In genomic region chr6:142964531-142965385, GRCm38 (mm10) we compare ENCODE assay signal across 8 mouse cellular contexts. TPM values are rescaled to one million over a fixed set of nuclear protein-coding genes. Genes with fewer than 3 reads are reported as not detected.
DNase-seq lines count a peak whose midpoint lies in the region; ATAC-seq lines count a peak whose summit lies in the region.

No protein-coding gene starts in this region.

- H3K4me1 ChIP-seq in intestine, embryonic 14.5 days (replicated peaks; ENCODE audit: control insufficient read depth, insufficient read depth, low read length), result peaks cover 16% of the 10 kb centered on the region

- peak overlapping the region; percentile 56 for H3K9ac ChIP-seq in intestine, embryonic 14.5 days (ENCODE audit: low read length)

- H3K4me2 ChIP-seq in intestine, embryonic 14.5 days (ENCODE audit: low read length), result peak overlapping the region; percentile 69

- under 1% methylated on average over 39 of the region's 39 CpGs for WGBS in intestine, embryonic 14.5 days
- under 1% methylated on average over 32 of the region's 39 CpGs for WGBS in macrophage (ENCODE audit: missing documents)

- no peaks in the 10 kb centered on the region for H3K36me3 ChIP-seq in intestine, embryonic 14.5 days (ENCODE audit: control insufficient read depth, insufficient read depth, low read length)
- no peaks in the 10 kb centered on the region for H3K36me3 ChIP-seq in macrophage (ENCODE audit: inconsistent target)

- H3K9me3 ChIP-seq in intestine, embryonic 14.5 days (ENCODE audit: control insufficient read depth, low read length), result no peaks in the 10 kb centered on the region

- ATAC-seq in intestine, embryonic 14.5 days (replicated peaks; ENCODE audit: low FRiP score, low TSS enrichment, low read depth), result peak; percentile 76

- H3K4me3 ChIP-seq in intestine, embryonic 14.5 days (ENCODE audit: low read depth, low read length), result peak overlapping the region; percentile 51
- H3K4me3 ChIP-seq in macrophage (ENCODE audit: inconsistent target), result peak overlapping the region; percentile 8

- no peaks in the 10 kb centered on the region for H3K79me2 ChIP-seq in macrophage (ENCODE audit: inconsistent target)

- H3K27ac ChIP-seq in intestine, embryonic 14.5 days (ENCODE audit: low read depth), result peak overlapping the region; percentile 66
- no peak overlapping the region for H3K27ac ChIP-seq in macrophage

- DNase-seq in WW6 (ENCODE audit: low read depth, low spot score) (peak; percentile 65), adipocyte (ENCODE audit: low spot score) (no peak)
- peak; percentile 91 for DNase-seq in cerebellum, adult 9-11 months
- DNase-seq in frontal cortex, postnatal 14 days (ENCODE audit: low spot score in 2 of 2), result peak; percentile 79 to 82
- peak; percentile 86 for DNase-seq in intestine, embryonic 14.5 days (ENCODE audit: low spot score)
- peak; percentile 74 to 89 for DNase-seq in left cerebral cortex, adult 9 months (ENCODE audit: low spot score in 2 of 2)
- DNase-seq in right cerebral cortex, adult 2 months (ENCODE audit: low spot score in 2 of 2), result peak; percentile 87 to 88

- peaks cover 3% of the 10 kb centered on the region; the same call in 1 of the 2 replicates for H3K27me3 ChIP-seq in intestine, embryonic 14.5 days (replicated peaks; ENCODE audit: control insufficient read depth, insufficient read depth, low read length)

RNA-seq across cellular contexts. Expression of gene St8sia1, which starts 0.5 kb away (rescaled TPM):
- polyA plus RNA-seq in intestine, embryonic 14.5 days (2014; fragmentation: Nextera tagmentation; extraction: Ambion mirVana), result 1.8 and 2.3 TPM in 2 replicates
- under 1 TPM in 12 of 26 experiments, not detected in 14; 0.07 to 0.69 (median 0.16) TPM for total RNA-seq in macrophage (2018; cell fraction: chromatin; rRNA removed)
- total RNA-seq in macrophage (2018; cell fraction: cytosol; rRNA removed), result 1 to 10 TPM in 1 of 26 experiments, under 1 TPM in 24, not detected in 1; 0.04 to 1.1 (median 0.14) TPM
- total RNA-seq in macrophage (2018; cell fraction: nucleus; rRNA removed), result under 1 TPM; 0.06 to 1.00 (median 0.24) TPM
- 0.02 to 0.13 TPM (median 0.11 TPM) in 3 replicates for polyA plus RNA-seq in macrophage (2018)
